Mouse (Mus musculus) liver, embryonic 14.5 days (tissue): ENCODE results near the gene Map7d1.

Experiments used
- CTCF ChIP-seq: IDR thresholded peaks from 2 replicates; pipeline ENCODE4 v1.5.1; 2016; ENCODE audit warnings: antibody characterized with exemption, low read depth, control low read depth
- EP300 ChIP-seq: IDR thresholded peaks from 2 replicates; pipeline ENCODE4 v1.6.1; 2016; ENCODE audit warnings: antibody characterized with exemption, low read depth

DNA sequence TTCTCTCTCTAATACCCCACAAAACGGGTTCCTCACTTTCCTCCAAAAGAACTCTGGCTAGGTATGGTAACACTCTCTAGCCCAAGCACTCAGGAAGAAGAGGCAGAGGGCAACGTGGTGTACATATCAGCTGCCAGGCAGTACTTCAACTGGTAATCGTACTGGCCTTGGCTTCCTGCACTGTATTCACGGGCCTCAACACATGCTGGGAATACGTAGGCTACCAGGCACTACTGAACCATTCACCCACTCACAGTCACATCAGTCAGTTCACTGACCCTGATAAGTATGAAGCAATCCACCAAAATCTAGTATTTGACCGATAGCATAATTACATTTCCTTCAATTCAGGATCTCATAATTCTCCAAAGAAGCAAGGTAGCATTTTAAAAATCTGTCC lies 56.6 kb downstream of the Map7d1 start:
- no peak for TF ChIP-seq CTCF
- TF ChIP-seq EP300, result no peak
